Mouse (Mus musculus) heart, postnatal 0 days (tissue): Measurements from ENCODE around the gene Nfix. TPM values are rescaled to one million over a fixed set of nuclear protein-coding genes. Genes with fewer than 3 reads are reported as not detected.

Experiments used
- ATAC-seq: fragments of 200-750 bp; cut with Nextera tagmentation; 2 replicates; pipeline ENCODE4 v1.8.0; 2017; ENCODE audit warnings: low read depth, moderate number of reproducible peaks, moderate library complexity; ENCODE audit not compliant: insufficient read depth
- DNase-seq: peaks from one replicate; pipeline ENCODE4 v3.0.0-alpha.2; 2016; ENCODE audit warnings: low spot score
- H3K27ac ChIP-seq: fragments of 300-500 bp; sonication (generic); 2 replicates; pipeline ENCODE4 v1.5.1; 2014; ENCODE audit warnings: low read depth, mild to moderate bottlenecking
- H3K27me3 ChIP-seq: fragments of 300-500 bp; sonication (generic); 2 replicates; pipeline ENCODE4 v1.6.1; 2014; ENCODE audit warnings: low read length, mixed read lengths; ENCODE audit not compliant: control insufficient read depth, insufficient read depth
- H3K36me3 ChIP-seq: fragments of 300-500 bp; sonication (generic); replicated peaks from 2 replicates; pipeline ENCODE4 v1.6.1; 2014; ENCODE audit warnings: low read length, mixed read lengths; ENCODE audit not compliant: control insufficient read depth, insufficient read depth
- H3K4me1 ChIP-seq: fragments of 300-500 bp; sonication (generic); 2 replicates; pipeline ENCODE4 v1.6.1; 2014; ENCODE audit warnings: antibody characterized with exemption; ENCODE audit not compliant: control insufficient read depth, insufficient read depth
- H3K4me2 ChIP-seq: fragments of 300-500 bp; sonication (generic); 2 replicates; pipeline ENCODE4 v1.6.1; 2014; ENCODE audit warnings: low read depth, mild to moderate bottlenecking, low read length, moderate library complexity
- H3K4me3 ChIP-seq: fragments of 300-500 bp; sonication (generic); 2 replicates; pipeline ENCODE4 v1.5.1; 2014; ENCODE audit warnings: low read depth, low read length
- H3K9ac ChIP-seq: fragments of 300-500 bp; sonication (generic); replicated peaks from 2 replicates; pipeline ENCODE4 v1.6.1; 2014; ENCODE audit warnings: low read depth, low read length, mixed read lengths
- H3K9me3 ChIP-seq: fragments of 300-500 bp; sonication (generic); replicated peaks from 2 replicates; pipeline ENCODE4 v1.6.1; 2016; ENCODE audit warnings: low read length; ENCODE audit not compliant: control insufficient read depth
- CTCF ChIP-seq: IDR thresholded peaks from 2 replicates; pipeline ENCODE4 v1.5.1; 2016; ENCODE audit warnings: antibody characterized with exemption, control low read depth, low read depth
- EP300 ChIP-seq: IDR thresholded peaks from 2 replicates; pipeline ENCODE4 v1.6.1; 2016; ENCODE audit warnings: antibody characterized with exemption, low read depth
- WGBS: fragments of 180-500 bp; shearing (Covaris S2); extraction: QIAGEN DNeasy Blood & Tissue Kit; methylation state at CpG from one replicate; pipeline ENCODE4 v1.1.7; 2014; 5-methylcytosine and 5-hydroxymethylcytosine counted together
- polyA plus RNA-seq: library from polyadenylated mRNA; unstranded; fragments of >200 nt; fragmentation: Nextera tagmentation; extraction: Ambion mirVana; gene quantifications from 2 replicates; pipeline ENCODE4 v1.2.1, GENCODE M21; 2015
- total RNA-seq: library from RNA; depleted of rRNA; stranded (reverse); fragments of >200 nt; gene quantifications from 2 replicates; pipeline ENCODE4 v1.2.3, GENCODE M21; 2014; ENCODE audit warnings: low replicate concordance

Nfix gene
- total and polyA plus RNA-seq, 2 experiments from 2014 or later, result 18.2 to 41.9 TPM

DNA sequence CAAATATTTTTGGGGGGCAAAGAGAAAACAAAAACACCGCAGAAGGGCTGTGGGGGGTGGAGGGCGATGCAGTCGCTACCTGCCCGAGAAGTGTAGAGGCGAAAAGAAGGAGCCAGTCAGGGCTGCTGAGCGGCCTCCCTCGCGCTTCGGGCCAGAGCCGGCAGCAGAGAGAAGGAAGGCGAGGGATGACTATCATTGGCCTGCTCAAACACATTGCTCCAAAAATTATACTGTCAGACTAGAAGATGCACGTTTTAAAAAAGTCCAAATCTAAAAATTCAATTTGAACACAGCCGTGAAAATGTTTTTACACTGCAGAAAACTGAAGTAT, 20.0 kb downstream of the Nfix start:
- H3K4me1 ChIP-seq, result peaks cover 33% of the 10 kb centered on the region
- peaks cover 61% of the 10 kb centered on the region for H3K27me3 ChIP-seq
- H3K36me3 ChIP-seq, result no peaks in the 10 kb centered on the region
- 65% methylated on average over 13 of the region's 13 CpGs for WGBS
- no peak overlapping the region for H3K9ac ChIP-seq
- no peak for ATAC-seq
- TF ChIP-seq CTCF (no peak), EP300 (no peak)
- no peak overlapping the region for H3K4me2 ChIP-seq
- no peaks in the 10 kb centered on the region for H3K9me3 ChIP-seq
- H3K4me3 ChIP-seq, result no peak overlapping the region
- no peak overlapping the region for H3K27ac ChIP-seq
- DNase-seq, result no peak

DNA sequence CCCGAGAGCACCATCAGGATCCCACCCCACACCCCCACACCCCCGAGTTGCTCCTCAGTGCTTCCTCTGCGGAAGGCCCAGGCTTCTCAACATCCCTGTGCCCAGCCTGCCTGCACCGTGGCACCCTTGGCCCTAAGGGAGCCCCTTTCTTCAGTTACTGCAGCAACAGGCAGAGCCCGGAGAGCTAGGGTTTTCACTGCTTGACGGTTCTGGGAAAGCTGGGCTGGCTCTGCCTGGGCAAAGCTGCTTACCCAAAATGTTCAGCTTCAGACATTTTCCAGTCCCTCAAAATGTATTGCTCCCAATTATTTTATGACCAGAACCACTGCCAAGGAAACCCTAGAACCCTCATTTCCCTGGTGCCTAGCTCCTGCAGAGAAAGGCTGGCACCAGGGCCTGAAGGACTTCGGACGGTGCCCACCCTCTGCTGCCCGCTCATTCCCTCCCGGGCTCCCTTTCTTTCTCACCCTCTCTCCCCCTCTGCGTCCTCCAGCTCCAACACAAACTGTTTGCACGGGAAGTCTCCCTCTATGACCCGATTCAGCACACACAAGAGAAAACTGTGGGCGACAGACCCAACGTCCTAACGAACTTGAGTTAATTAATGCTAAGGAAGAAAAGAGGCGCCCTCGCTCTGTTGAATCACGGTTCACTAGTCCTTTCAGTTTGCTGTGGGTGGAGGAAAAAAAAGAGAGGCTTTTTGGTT, 20.5 kb downstream of the Nfix start:
- H3K27ac ChIP-seq, result no peak overlapping the region
- no peaks in the 10 kb centered on the region for H3K9me3 ChIP-seq
- 64% methylated on average over 19 of the region's 19 CpGs for WGBS
- H3K4me2 ChIP-seq, result no peak overlapping the region
- no peak for DNase-seq
- TF ChIP-seq EP300 (no peak), CTCF (no peak)
- H3K36me3 ChIP-seq, result no peaks in the 10 kb centered on the region
- no peak for ATAC-seq
- no peak overlapping the region for H3K9ac ChIP-seq
- peaks cover 32% of the 10 kb centered on the region for H3K4me1 ChIP-seq
- H3K27me3 ChIP-seq, result peaks cover 56% of the 10 kb centered on the region
- H3K4me3 ChIP-seq, result no peak overlapping the region

DNA sequence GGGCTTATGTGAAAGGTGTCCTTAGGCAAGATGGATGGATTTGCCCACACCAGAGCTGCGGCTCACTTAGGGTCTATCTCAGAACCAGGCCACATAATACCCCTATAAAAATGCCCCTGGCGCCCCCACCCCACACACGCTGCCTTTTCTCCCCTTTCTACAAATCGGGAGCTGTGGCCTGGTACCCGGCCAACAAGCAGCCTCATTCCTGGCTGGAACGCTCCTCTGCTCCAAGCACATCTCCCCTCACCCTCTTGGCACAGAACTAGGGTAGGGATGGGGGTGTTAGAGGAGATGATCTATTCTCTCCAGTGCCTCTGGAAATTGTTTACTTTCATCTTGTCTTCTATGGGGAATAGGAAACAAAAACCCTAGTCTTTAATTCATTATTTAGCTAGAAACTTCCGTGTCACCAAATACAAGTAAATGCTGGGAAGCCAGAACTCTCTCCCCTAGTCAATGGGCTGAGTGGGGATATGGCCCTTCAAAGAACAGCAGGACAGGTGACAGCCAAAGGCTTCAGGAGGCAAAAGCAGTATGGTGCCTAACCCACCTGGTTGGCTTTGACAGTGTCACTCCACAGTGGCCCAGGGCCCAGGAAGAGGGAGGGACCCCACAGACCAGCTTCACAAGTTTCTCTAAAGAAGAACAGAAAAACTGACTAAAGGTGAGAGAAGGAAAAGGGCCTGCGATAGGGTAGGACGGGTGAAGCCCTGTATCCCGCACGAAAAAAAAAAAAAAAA, 21.3 kb downstream of the Nfix start:
- ATAC-seq (no peak), DNase-seq (no peak)
- peaks cover 25% of the 10 kb centered on the region for H3K4me1 ChIP-seq
- H3K4me2 ChIP-seq, result no peak overlapping the region
- no peak overlapping the region for H3K9ac ChIP-seq
- H3K36me3 ChIP-seq, result no peaks in the 10 kb centered on the region
- H3K27ac ChIP-seq, result peak overlapping the region; percentile 26; the same call in 1 of the 2 replicates
- WGBS, result 60% methylated on average over 11 of the region's 11 CpGs
- no peak for TF ChIP-seq CTCF
- TF ChIP-seq EP300, result no peak
- H3K4me3 ChIP-seq, result no peak overlapping the region
- no peaks in the 10 kb centered on the region for H3K9me3 ChIP-seq
- H3K27me3 ChIP-seq, result peaks cover 48% of the 10 kb centered on the region

DNA sequence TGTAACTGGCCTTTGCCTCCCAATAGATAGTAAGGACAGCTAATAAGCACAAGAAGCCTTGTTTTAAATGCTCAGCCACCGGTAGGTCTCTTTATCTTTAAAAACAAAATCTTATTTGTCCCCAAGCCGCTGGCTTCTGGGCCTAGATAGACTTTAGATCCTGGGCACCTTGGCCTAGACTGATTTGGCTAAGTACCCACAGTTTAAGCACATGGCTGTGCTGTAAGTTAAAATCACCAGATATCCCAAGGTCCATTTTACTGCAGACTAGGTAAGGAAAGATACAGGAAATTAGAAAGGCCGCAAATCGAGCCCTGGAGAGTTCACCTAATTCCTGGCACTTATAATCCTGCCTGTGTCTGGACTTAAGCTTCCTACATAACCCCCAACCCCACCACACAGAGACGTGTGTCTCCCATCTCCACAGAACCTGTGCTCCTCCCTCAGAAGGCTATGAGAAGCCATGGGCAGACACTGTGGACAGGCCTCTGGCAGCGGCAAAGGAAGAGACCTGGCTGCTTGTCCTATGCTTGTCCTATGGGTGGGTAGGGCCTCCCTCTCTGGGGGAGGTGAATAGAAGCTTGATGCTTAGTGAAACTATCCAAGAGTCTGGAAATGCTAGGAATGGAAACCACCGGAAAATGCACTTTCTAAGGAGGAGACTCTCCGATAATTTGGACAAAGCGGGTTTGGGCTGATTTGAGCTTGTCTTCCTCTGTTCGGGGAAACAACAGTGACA, 22.1 kb downstream of the Nfix start:
- Histone ChIP-seq H3K4me2 (no peak overlapping the region), H3K9ac (no peak overlapping the region), H3K4me1 (peaks cover 29% of the 10 kb centered on the region), H3K27ac (peak overlapping the region; percentile 26), H3K36me3 (no peaks in the 10 kb centered on the region), H3K27me3 (peaks cover 41% of the 10 kb centered on the region), H3K4me3 (no peak overlapping the region), H3K9me3 (no peaks in the 10 kb centered on the region)
- TF ChIP-seq EP300, result no peak
- TF ChIP-seq CTCF, result no peak
- 79% methylated on average over 10 of the region's 10 CpGs for WGBS
- ATAC-seq (no peak), DNase-seq (no peak)

DNA sequence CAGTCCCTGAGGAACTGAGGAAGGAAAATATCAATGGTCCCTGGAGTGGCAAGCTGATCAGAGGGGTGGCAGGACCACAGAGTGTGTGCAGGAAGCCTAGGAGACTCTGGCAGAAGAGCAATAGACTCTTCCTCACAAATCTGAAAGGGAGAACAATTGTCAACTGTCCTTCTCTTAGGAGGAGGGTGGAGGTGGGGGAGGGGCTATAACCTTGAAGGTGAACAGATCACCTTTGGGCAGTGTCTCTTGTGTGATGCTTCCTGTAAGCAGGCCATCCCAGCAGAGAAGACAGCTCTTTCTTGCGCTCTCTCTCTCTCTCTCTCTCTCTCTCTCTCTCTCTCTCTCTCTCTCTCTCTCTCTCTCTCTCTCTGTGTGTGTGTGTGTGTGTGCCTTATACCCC, 23.6 kb downstream of the Nfix start:
- Histone ChIP-seq H3K36me3 (peaks cover 2% of the 10 kb centered on the region; the same call in 1 of the 2 replicates), H3K9ac (no peak overlapping the region), H3K4me3 (no peak overlapping the region), H3K27me3 (peaks cover 34% of the 10 kb centered on the region), H3K4me2 (no peak overlapping the region), H3K9me3 (no peaks in the 10 kb centered on the region), H3K4me1 (peaks cover 29% of the 10 kb centered on the region), H3K27ac (no peak overlapping the region)
- TF ChIP-seq CTCF (no peak), EP300 (no peak)
- no peak for DNase-seq
- ATAC-seq, result no peak
- WGBS, result 83% methylated on average over 1 of the region's 1 CpGs
